Mouse (Mus musculus) MEL (cell line): ENCODE measurements around the gene Cnbd2. TPM values are rescaled to one million over a fixed set of nuclear protein-coding genes. Genes with fewer than 3 reads are reported as not detected.

Experiments
- DNase-seq: peaks from one replicate; pipeline ENCODE4 v3.0.0; 2011; ENCODE audit warnings: low read depth, low spot score
- H3K27ac ChIP-seq: 2 replicates; pipeline ENCODE4 v1.5.1; 2012; ENCODE audit warnings: low read depth, mild to moderate bottlenecking, control low read depth, low read length, moderate library complexity; ENCODE audit not compliant: control insufficient read depth
- H3K27me3 ChIP-seq, 2 experiments: fragments of 150-350 bp in 1 of 2; sonication (generic) in 1 of 2; 2 replicates each; pipeline ENCODE4 v1.6.1; 2012; ENCODE audit warnings: low read length in 2 of 2, mild to moderate bottlenecking in 2 of 2, improper control_type of control experiment in 1 of 2, moderate library complexity in 1 of 2; ENCODE audit not compliant: insufficient read depth in 2 of 2, control insufficient read depth in 1 of 2
- H3K36me3 ChIP-seq, 2 experiments: 2 replicates each; pipeline ENCODE4 v1.6.1; 2012 to 2014; ENCODE audit warnings: low read length in 2 of 2, improper control_type of control experiment in 1 of 2, inconsistent platforms in 1 of 2, mild to moderate bottlenecking in 1 of 2; ENCODE audit not compliant: insufficient read depth in 2 of 2, control insufficient read depth in 1 of 2
- H3K4me1 ChIP-seq, 2 experiments: fragments of 150-350 bp in 1 of 2; sonication (generic) in 1 of 2; 2 replicates each; pipeline ENCODE4 v1.6.1; 2012; ENCODE audit warnings: low read length in 2 of 2, improper control_type of control experiment in 1 of 2, mild to moderate bottlenecking in 1 of 2; ENCODE audit not compliant: insufficient read depth in 2 of 2, control insufficient read depth in 1 of 2
- H3K4me3 ChIP-seq, 2 experiments: fragments of 150-350 bp in 1 of 2; sonication (generic) in 1 of 2; 2 replicates each; pipeline ENCODE4 v1.5.1; 2012; ENCODE audit warnings: low read depth in 2 of 2, low read length in 2 of 2, mild to moderate bottlenecking in 2 of 2, moderate library complexity in 2 of 2, control low read depth in 1 of 2, improper control_type of control experiment in 1 of 2; ENCODE audit not compliant: control insufficient read depth in 1 of 2, insufficient read depth in 1 of 2
- H3K79me2 ChIP-seq: 2 replicates; pipeline ENCODE4 v1.6.1; 2012; ENCODE audit warnings: mild to moderate bottlenecking, low read length, moderate library complexity; ENCODE audit not compliant: control insufficient read depth, poor library complexity, insufficient read depth
- H3K9ac ChIP-seq: 2 replicates; pipeline ENCODE4 v1.6.1; 2012; ENCODE audit warnings: low read depth, mild to moderate bottlenecking, control low read depth, low read length, moderate library complexity; ENCODE audit not compliant: control insufficient read depth, poor library complexity, severe bottlenecking
- H3K9me3 ChIP-seq: fragments of 150-350 bp; sonication (generic); replicated peaks from 2 replicates; pipeline ENCODE4 v1.6.1; 2012; ENCODE audit warnings: mild to moderate bottlenecking, low read length, improper control_type of control experiment, moderate library complexity; ENCODE audit not compliant: insufficient read depth
- CHD1 ChIP-seq: IDR thresholded peaks from 2 replicates; pipeline ENCODE4 v1.6.1; 2012; ENCODE audit warnings: low read depth, mild to moderate bottlenecking, inconsistent platforms, low read length, improper control_type of control experiment
- CHD2 ChIP-seq: IDR thresholded peaks from 2 replicates; pipeline ENCODE4 v1.6.1; 2011; ENCODE audit warnings: low read length, improper control_type of control experiment
- CTCF ChIP-seq, 3 experiments: IDR thresholded peaks in 2 of 3; conservative IDR thresholded peaks in 1 of 3; 2 replicates each; pipeline ENCODE4 v1.5.1; 2011 to 2012; ENCODE audit warnings: low read length in 3 of 3, low read depth in 2 of 3, mild to moderate bottlenecking in 2 of 3, improper control_type of control experiment in 1 of 3, inconsistent platforms in 1 of 3, mixed read lengths in 1 of 3, moderate library complexity in 1 of 3; ENCODE audit not compliant: control insufficient read depth in 1 of 3, insufficient read depth in 1 of 3, poor library complexity in 1 of 3, severe bottlenecking in 1 of 3
- E2F4 ChIP-seq: IDR thresholded peaks from 2 replicates; pipeline ENCODE4 v1.6.1; 2011; ENCODE audit warnings: low read depth, low read length, improper control_type of control experiment, borderline replicate concordance
- ELF1 ChIP-seq: IDR thresholded peaks from 2 replicates; pipeline ENCODE4 v1.6.1; 2014; ENCODE audit warnings: low read depth, mild to moderate bottlenecking, inconsistent platforms, low read length, improper control_type of control experiment, moderate library complexity
- EP300 ChIP-seq, 2 experiments: IDR thresholded peaks; 2 replicates each; pipeline ENCODE4 v1.6.1; 2011; ENCODE audit warnings: improper control_type of control experiment in 2 of 2, low read length in 2 of 2, low read depth in 1 of 2, mild to moderate bottlenecking in 1 of 2
- ETS1 ChIP-seq: IDR thresholded peaks from 2 replicates; pipeline ENCODE4 v1.6.1; 2012; ENCODE audit warnings: low read depth, mild to moderate bottlenecking, inconsistent platforms, low read length, improper control_type of control experiment, moderate library complexity
- HCFC1 ChIP-seq: IDR thresholded peaks from 2 replicates; pipeline ENCODE4 v1.6.1; 2012; ENCODE audit warnings: low read depth, mild to moderate bottlenecking, inconsistent platforms, low read length, improper control_type of control experiment, moderate library complexity
- JUND ChIP-seq: IDR thresholded peaks from 2 replicates; pipeline ENCODE4 v1.6.1; 2011; ENCODE audit warnings: low read depth, mild to moderate bottlenecking, improper control_type of control experiment, low read length
- KAT2A ChIP-seq: conservative IDR thresholded peaks from 2 replicates; pipeline ENCODE4 v1.6.1; 2012; ENCODE audit warnings: low read depth, low read length, improper control_type of control experiment, inconsistent platforms
- MAX ChIP-seq: IDR thresholded peaks from 2 replicates; pipeline ENCODE4 v1.6.1; 2011; ENCODE audit warnings: low read length, improper control_type of control experiment
- MAZ ChIP-seq: IDR thresholded peaks from 2 replicates; pipeline ENCODE4 v1.6.1; 2012; ENCODE audit warnings: low read depth, mild to moderate bottlenecking, inconsistent platforms, low read length, improper control_type of control experiment
- MEF2A ChIP-seq: IDR thresholded peaks from 2 replicates; pipeline ENCODE4 v1.6.1; 2014; ENCODE audit warnings: low read depth, mild to moderate bottlenecking, inconsistent platforms, low read length, improper control_type of control experiment; ENCODE audit not compliant: poor library complexity, insufficient replicate concordance, severe bottlenecking; ENCODE audit errors: extremely low read depth
- MXI1 ChIP-seq: IDR thresholded peaks from 2 replicates; pipeline ENCODE4 v1.6.1; 2011; ENCODE audit warnings: mild to moderate bottlenecking, low read depth, low read length, improper control_type of control experiment
- MYB ChIP-seq: IDR thresholded peaks from 2 replicates; pipeline ENCODE4 v1.6.1; 2011; ENCODE audit warnings: mild to moderate bottlenecking, low read depth, low read length, improper control_type of control experiment
- MYC ChIP-seq: IDR thresholded peaks from 2 replicates; pipeline ENCODE4 v1.6.1; 2011; ENCODE audit warnings: low read depth, mild to moderate bottlenecking, low read length, improper control_type of control experiment, moderate library complexity
- NELFE ChIP-seq: IDR thresholded peaks from 2 replicates; pipeline ENCODE4 v1.6.1; 2011; ENCODE audit warnings: low read depth, low read length, improper control_type of control experiment
- NRF1 ChIP-seq: IDR thresholded peaks from 2 replicates; pipeline ENCODE4 v1.6.1; 2014; ENCODE audit warnings: low read depth, mild to moderate bottlenecking, inconsistent platforms, low read length, improper control_type of control experiment, moderate library complexity; ENCODE audit not compliant: poor library complexity, insufficient read depth, severe bottlenecking
- POLR2AphosphoS5 ChIP-seq: IDR thresholded peaks from 2 replicates; pipeline ENCODE4 v1.6.1; 2012; ENCODE audit warnings: low read depth, borderline replicate concordance, mild to moderate bottlenecking, inconsistent platforms, low read length, moderate library complexity, mixed read lengths
- RAD21 ChIP-seq: IDR thresholded peaks from 2 replicates; pipeline ENCODE4 v1.6.1; 2011; ENCODE audit warnings: mild to moderate bottlenecking, low read depth, low read length, improper control_type of control experiment
- RCOR1 ChIP-seq: IDR thresholded peaks from 2 replicates; pipeline ENCODE4 v1.6.1; 2012; ENCODE audit warnings: low read depth, mild to moderate bottlenecking, inconsistent platforms, low read length, improper control_type of control experiment
- SIN3A ChIP-seq: IDR thresholded peaks from 2 replicates; pipeline ENCODE4 v1.6.1; 2012; ENCODE audit warnings: low read length, improper control_type of control experiment, inconsistent platforms
- SMC3 ChIP-seq: IDR thresholded peaks from 2 replicates; pipeline ENCODE4 v1.6.1; 2011; ENCODE audit warnings: low read depth, low read length, improper control_type of control experiment
- TAL1 ChIP-seq: IDR thresholded peaks from 2 replicates; pipeline ENCODE4 v1.6.1; 2012; ENCODE audit warnings: mild to moderate bottlenecking, inconsistent platforms, low read length, moderate library complexity, mixed read lengths
- TCF12 ChIP-seq: IDR thresholded peaks from 2 replicates; pipeline ENCODE4 v1.6.1; 2014; ENCODE audit warnings: low read depth, mild to moderate bottlenecking, inconsistent platforms, low read length, improper control_type of control experiment, moderate library complexity
- UBTF ChIP-seq: IDR thresholded peaks from 2 replicates; pipeline ENCODE4 v1.6.1; 2012; ENCODE audit warnings: low read depth, mild to moderate bottlenecking, inconsistent platforms, low read length, improper control_type of control experiment, moderate library complexity, borderline replicate concordance; ENCODE audit not compliant: insufficient read depth
- ZC3H11A ChIP-seq: IDR thresholded peaks from 2 replicates; pipeline ENCODE4 v1.6.1; 2012; ENCODE audit warnings: low read depth, mild to moderate bottlenecking, inconsistent platforms, low read length, improper control_type of control experiment
- ZKSCAN1 ChIP-seq: IDR thresholded peaks from 2 replicates; pipeline ENCODE4 v1.6.1; 2012; ENCODE audit warnings: low read depth, mild to moderate bottlenecking, inconsistent platforms, low read length, improper control_type of control experiment, moderate library complexity
- ZMIZ1 ChIP-seq: IDR thresholded peaks from 2 replicates; pipeline ENCODE4 v1.6.1; 2012; ENCODE audit warnings: low read depth, mild to moderate bottlenecking, inconsistent platforms, low read length, improper control_type of control experiment, moderate library complexity
- ZNF384 ChIP-seq: IDR thresholded peaks from 2 replicates; pipeline ENCODE4 v1.6.1; 2012; ENCODE audit warnings: low read depth, mild to moderate bottlenecking, inconsistent platforms, low read length, improper control_type of control experiment
- polyA plus RNA-seq, 2 experiments: library from polyadenylated mRNA; stranded (reverse) in 1 of 2; unstranded in 1 of 2; fragments of >175 nt in 1 of 2; fragments of >200 nt in 1 of 2; gene quantifications; 2 replicates each; pipeline versions ENCODE4 v1.2.1 to v1.2.4; 2012; ENCODE audit warnings: low replicate concordance in 2 of 2, low read depth in 1 of 2; ENCODE audit not compliant: insufficient read length in 2 of 2, insufficient read depth in 1 of 2, missing spikeins in 1 of 2
- total RNA-seq: library from RNA; depleted of rRNA; stranded (reverse); fragments of 300-350 nt; gene quantifications from 2 replicates; pipeline ENCODE4 v1.2.3, GENCODE M21; 2012

Gene Cnbd2
- total and polyA plus RNA-seq, 3 experiments: 1.8 to 4.8 TPM; not detected in 1

DNA sequence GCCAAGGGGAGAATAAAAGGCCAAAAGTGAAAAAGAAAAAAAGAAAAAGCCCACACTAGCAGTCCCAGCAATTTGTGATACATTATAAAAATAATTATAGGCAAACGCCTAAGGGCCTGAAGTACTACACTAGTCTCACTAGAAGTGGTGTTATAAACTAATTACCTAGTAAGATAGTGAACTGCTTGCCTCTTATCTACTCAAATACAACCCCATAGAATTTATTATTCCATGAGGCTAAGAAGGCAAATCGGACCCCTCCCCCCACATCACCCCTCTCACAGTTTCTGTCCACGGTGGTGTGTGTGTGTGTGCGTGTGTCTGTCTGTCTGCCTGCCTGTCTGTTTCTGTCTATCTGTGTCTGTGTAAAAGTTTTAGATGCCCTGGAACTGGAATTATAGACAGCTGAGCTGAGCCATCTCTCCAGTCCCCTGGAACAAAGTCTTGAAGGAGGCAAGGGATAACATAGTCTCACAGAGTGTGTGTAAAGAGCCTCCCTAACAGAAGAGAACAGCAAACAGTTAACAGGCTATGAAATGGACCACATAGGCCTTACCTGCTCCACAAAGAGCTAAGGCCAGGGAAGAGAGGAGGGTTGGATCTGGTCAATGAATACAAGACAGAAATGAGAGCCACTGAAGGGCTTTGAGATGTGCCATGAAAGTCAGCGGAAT, 81.2 kb downstream of the Cnbd2 start:
- peak overlapping the region; percentile 36 to 58 for H3K4me3 ChIP-seq
- peaks cover 0 to 5% of the 10 kb centered on the region in 2 experiments; a peak in 2 of 4 replicates for H3K4me1 ChIP-seq
- TF ChIP-seq MYB (no peak), UBTF (no peak), RAD21 (no peak), MYC (no peak), HCFC1 (no peak), CTCF (IDR thresholded peaks at IDR 0.05 in 2 of 3, conservative IDR thresholded peaks at IDR 0.05 in 1 of 3; ENCODE audit: control insufficient read depth in 1 of 3, insufficient read depth in 1 of 3, low read depth in 2 of 3, low read length in 3 of 3, poor library complexity in 1 of 3, severe bottlenecking in 1 of 3) (no peak), NRF1 (no peak), SIN3A (no peak), ELF1 (no peak), NELFE (no peak)
- peaks cover 0 to 2% of the 10 kb centered on the region in 2 experiments; a peak in 1 of 4 replicates for H3K36me3 ChIP-seq
- no peaks in the 10 kb centered on the region for H3K27me3 ChIP-seq
- peak overlapping the region; percentile 51 for H3K9ac ChIP-seq
- peak; percentile 60 for DNase-seq
- H3K9me3 ChIP-seq: no peaks in the 10 kb centered on the region
- peaks cover 2% of the 10 kb centered on the region; the same call in 1 of the 2 replicates for H3K79me2 ChIP-seq
- H3K27ac ChIP-seq: peak overlapping the region; percentile 29; the same call in 1 of the 2 replicates

DNA sequence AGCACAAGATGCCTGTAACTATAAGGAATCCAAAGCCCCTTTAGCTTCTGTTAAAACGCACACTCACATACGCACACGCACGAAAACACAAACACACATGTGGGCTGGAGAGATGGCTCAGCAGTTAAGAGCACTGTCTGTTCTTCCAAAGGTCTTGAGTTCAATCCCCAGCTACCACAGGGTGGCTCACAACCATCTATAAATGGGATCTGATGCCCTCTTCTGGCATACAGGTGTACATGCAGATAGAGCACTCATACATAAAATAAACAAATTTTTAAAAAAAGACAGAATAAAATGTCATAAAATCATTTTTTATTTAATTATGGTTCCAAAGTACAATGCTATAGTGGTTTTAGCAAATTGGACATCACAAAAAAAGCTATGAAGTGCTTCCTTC, 82.2 kb downstream of the Cnbd2 start:
- peaks cover 2% of the 10 kb centered on the region; the same call in 1 of the 2 replicates for H3K79me2 ChIP-seq
- H3K27ac ChIP-seq: no peak overlapping the region
- H3K4me1 ChIP-seq: peaks cover 0 to 5% of the 10 kb centered on the region in 2 experiments; a peak in 2 of 4 replicates
- H3K4me3 ChIP-seq: no peak overlapping the region
- H3K9me3 ChIP-seq: no peaks in the 10 kb centered on the region
- peak; percentile 74 for DNase-seq
- peaks cover 0 to 2% of the 10 kb centered on the region in 2 experiments; a peak in 1 of 4 replicates for H3K36me3 ChIP-seq
- H3K9ac ChIP-seq: no peak overlapping the region
- no peaks in the 10 kb centered on the region for H3K27me3 ChIP-seq
- TF ChIP-seq MYC (0 out of 2 replicates have a peak, but pooled peaks have one; percentile 21), JUND (no peak), TCF12 (no peak), EP300 (IDR thresholded peaks at IDR 0.05; ENCODE audit: low read depth in 1 of 2, low read length in 2 of 2) (no peak), MXI1 (no peak), RCOR1 (no peak), ZC3H11A (peak; percentile 53), KAT2A (no peak), POLR2AphosphoS5 (no peak), MAX (no peak), TAL1 (no peak), UBTF (no peak), CHD1 (no peak), NELFE (no peak), ZKSCAN1 (no peak), MAZ (no peak), E2F4 (no peak), ELF1 (no peak), SMC3 (peak; percentile 58), ZNF384 (peak; percentile 27; the same call in 1 of the 2 replicates), MYB (no peak), ETS1 (no peak), CHD2 (no peak), ZMIZ1 (no peak), MEF2A (no peak)
